Mouse (Mus musculus): ENCODE results near the gene Gm9887. TPM values are rescaled to one million over a fixed set of nuclear protein-coding genes. Genes with fewer than 3 reads are reported as not detected.

Gene Gm9887
- polyA plus RNA-seq, 1 experiment, result not detected

DNA sequence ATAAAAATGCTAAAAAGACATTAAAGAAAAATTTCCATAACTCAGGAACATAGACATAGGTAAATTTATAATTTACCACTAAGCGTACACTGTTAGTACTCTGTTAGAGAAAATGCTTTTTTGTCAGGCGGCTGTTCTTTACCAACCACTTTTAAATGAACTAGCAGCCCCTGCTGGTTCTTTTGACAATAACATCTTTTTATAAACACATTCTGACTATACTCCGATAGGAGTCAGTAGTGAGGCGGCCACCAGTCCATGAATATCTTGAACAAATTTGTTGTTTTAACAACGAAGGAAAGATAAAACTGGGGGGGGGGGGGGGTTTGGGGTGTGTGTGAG lies 11.6 kb downstream of the Gm9887 start:
- Histone ChIP-seq H3K9ac (ENCODE audit: low read depth, poor library complexity, severe bottlenecking) (no peak overlapping the region), H3K27me3 (ENCODE audit: control insufficient read depth, insufficient read depth, low read length, poor library complexity, severe bottlenecking) (no peaks in the 10 kb centered on the region), H3K9me3 (replicated peaks; ENCODE audit: control insufficient read depth, insufficient read depth, low read length, poor library complexity, severe bottlenecking) (no peaks in the 10 kb centered on the region), H3K4me3 (ENCODE audit: low read depth, low read length) (no peak overlapping the region), H3K4me1 (ENCODE audit: control insufficient read depth, insufficient read depth, low read length) (no peaks in the 10 kb centered on the region), H3K27ac (ENCODE audit: insufficient read depth, low read length) (no peak overlapping the region), H3K36me3 (ENCODE audit: control insufficient read depth, insufficient read depth, low read length, poor library complexity, severe bottlenecking) (no peaks in the 10 kb centered on the region)
- no peak for TF ChIP-seq CTCF (IDR thresholded peaks at IDR 0.05; ENCODE audit: low read depth, low read length)
- no peak for TF ChIP-seq POLR2A (IDR thresholded peaks at IDR 0.05; ENCODE audit: insufficient read depth, low read length)

DNA sequence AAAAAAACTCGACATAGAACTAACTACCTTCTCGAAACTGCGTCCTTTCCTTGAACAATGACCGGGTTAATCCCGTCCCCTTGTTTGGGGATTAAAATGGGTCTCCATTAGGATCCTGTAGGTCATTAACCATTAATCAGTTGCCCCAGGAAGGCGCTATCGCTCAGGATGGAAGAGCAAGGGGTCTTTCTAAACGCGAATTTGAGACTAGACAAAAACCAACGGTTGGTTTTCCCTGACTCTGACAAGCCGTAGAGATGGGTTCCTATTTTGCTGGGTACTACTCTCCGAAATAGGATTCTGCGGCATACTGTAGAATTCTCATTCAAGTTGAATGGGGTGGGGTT lies 15.0 kb downstream of the Gm9887 start:
- H3K9me3 ChIP-seq (replicated peaks; ENCODE audit: control insufficient read depth, insufficient read depth, low read length, poor library complexity, severe bottlenecking), result no peaks in the 10 kb centered on the region
- no peak overlapping the region for H3K27ac ChIP-seq (ENCODE audit: insufficient read depth, low read length)
- H3K9ac ChIP-seq (ENCODE audit: low read depth, poor library complexity, severe bottlenecking), result peak overlapping the region; percentile 96
- no peaks in the 10 kb centered on the region for H3K4me1 ChIP-seq (ENCODE audit: control insufficient read depth, insufficient read depth, low read length)
- peak overlapping the region; percentile 99 for H3K4me3 ChIP-seq (ENCODE audit: low read depth, low read length)
- H3K36me3 ChIP-seq (ENCODE audit: control insufficient read depth, insufficient read depth, low read length, poor library complexity, severe bottlenecking), result peaks cover 19% of the 10 kb centered on the region
- TF ChIP-seq CTCF (IDR thresholded peaks at IDR 0.05; ENCODE audit: low read depth, low read length) (no peak), POLR2A (IDR thresholded peaks at IDR 0.05; ENCODE audit: insufficient read depth, low read length) (no peak), EP300 (IDR thresholded peaks at IDR 0.05; ENCODE audit: insufficient read depth, low read depth, low read length) (no peak)
- no peaks in the 10 kb centered on the region for H3K27me3 ChIP-seq (ENCODE audit: control insufficient read depth, insufficient read depth, low read length, poor library complexity, severe bottlenecking)

DNA sequence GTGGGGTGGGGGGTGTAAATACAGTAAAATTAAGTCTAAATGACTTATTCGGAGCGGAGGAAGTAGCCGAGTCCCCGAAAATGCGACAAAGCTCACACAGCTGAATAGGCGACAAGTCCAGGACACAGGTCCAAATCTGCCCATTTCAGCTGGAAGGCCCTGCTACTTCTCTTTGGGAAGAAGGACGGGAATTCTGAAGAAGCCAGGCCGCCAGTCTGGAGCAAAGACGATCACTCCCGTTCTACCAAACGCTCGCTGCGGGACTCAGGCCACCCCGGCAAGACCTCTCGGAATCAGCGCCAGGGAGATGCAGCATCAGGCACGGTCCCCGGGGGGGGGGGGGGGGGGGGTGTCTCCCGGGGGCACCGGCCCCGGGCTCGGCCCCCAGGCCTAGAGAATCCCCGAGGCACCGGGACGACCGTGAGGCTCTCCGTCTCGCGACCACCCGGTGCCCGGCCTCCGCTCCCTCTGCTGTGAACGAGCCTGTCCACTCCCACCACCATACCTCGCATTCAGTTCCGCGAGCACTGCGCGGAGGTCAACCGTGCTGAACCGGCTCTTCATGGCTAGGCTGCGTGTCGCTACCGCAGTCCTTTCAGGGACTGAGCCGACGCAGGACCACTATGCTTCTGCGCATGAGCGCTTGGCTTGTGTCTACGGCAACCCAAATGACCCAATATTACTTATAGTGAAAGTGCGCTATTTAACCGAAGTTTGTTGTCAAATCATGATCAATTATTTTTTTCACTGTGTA lies 15.5 kb downstream of the Gm9887 start, which contains the start of gene Nemf:
Gene Nemf, minus strand, starts transcription at position 620 of the 754 bp plus-strand sequence.
- Histone ChIP-seq H3K27ac (ENCODE audit: insufficient read depth, low read length) (no peak within 1 kb of the TSS), H3K9me3 (replicated peaks; ENCODE audit: control insufficient read depth, insufficient read depth, low read length, poor library complexity, severe bottlenecking) (no peaks in the 10 kb centered on the region), H3K36me3 (ENCODE audit: control insufficient read depth, insufficient read depth, low read length, poor library complexity, severe bottlenecking) (peaks cover 20% of the 10 kb centered on the region), H3K4me3 (ENCODE audit: low read depth, low read length) (peak within 1 kb of the TSS; percentile 99), H3K27me3 (ENCODE audit: control insufficient read depth, insufficient read depth, low read length, poor library complexity, severe bottlenecking) (no peaks in the 10 kb centered on the region), H3K4me1 (ENCODE audit: control insufficient read depth, insufficient read depth, low read length) (no peaks in the 10 kb centered on the region), H3K9ac (ENCODE audit: low read depth, poor library complexity, severe bottlenecking) (peak within 1 kb of the TSS; percentile 96)
- TF ChIP-seq POLR2A (IDR thresholded peaks at IDR 0.05; ENCODE audit: insufficient read depth, low read length) (peak; percentile 93), CTCF (IDR thresholded peaks at IDR 0.05; ENCODE audit: low read depth, low read length) (no peak), EP300 (IDR thresholded peaks at IDR 0.05; ENCODE audit: insufficient read depth, low read depth, low read length) (no peak)

DNA sequence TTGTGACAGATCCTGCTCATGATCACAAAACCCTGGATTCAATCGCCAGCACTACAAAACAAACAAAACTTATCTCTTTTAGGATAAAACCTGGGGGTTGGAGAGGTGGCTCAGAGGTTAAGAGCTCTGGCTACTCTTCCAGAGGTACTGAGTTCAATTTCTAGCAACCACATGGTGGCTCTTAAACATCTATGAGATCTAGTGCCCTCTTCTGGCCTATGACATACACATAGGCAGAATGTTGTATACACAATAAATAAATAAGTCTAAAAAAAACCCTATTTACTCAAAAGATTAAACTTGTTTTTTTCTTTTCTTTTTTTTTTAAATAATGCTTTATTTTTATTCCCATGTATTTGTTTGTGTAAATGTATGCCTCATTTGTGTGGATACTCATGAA lies 20.6 kb downstream of the Gm9887 start:
- TF ChIP-seq EP300 (IDR thresholded peaks at IDR 0.05; ENCODE audit: insufficient read depth, low read depth, low read length), result no peak
- no peak for TF ChIP-seq CTCF (IDR thresholded peaks at IDR 0.05; ENCODE audit: low read depth, low read length)
- Histone ChIP-seq H3K36me3 (ENCODE audit: control insufficient read depth, insufficient read depth, low read length, poor library complexity, severe bottlenecking) (peaks cover 48% of the 10 kb centered on the region), H3K9ac (ENCODE audit: low read depth, poor library complexity, severe bottlenecking) (no peak overlapping the region), H3K4me3 (ENCODE audit: low read depth, low read length) (no peak overlapping the region), H3K9me3 (replicated peaks; ENCODE audit: control insufficient read depth, insufficient read depth, low read length, poor library complexity, severe bottlenecking) (no peaks in the 10 kb centered on the region), H3K4me1 (ENCODE audit: control insufficient read depth, insufficient read depth, low read length) (no peaks in the 10 kb centered on the region), H3K27me3 (ENCODE audit: control insufficient read depth, insufficient read depth, low read length, poor library complexity, severe bottlenecking) (no peaks in the 10 kb centered on the region), H3K27ac (ENCODE audit: insufficient read depth, low read length) (no peak overlapping the region)

DNA sequence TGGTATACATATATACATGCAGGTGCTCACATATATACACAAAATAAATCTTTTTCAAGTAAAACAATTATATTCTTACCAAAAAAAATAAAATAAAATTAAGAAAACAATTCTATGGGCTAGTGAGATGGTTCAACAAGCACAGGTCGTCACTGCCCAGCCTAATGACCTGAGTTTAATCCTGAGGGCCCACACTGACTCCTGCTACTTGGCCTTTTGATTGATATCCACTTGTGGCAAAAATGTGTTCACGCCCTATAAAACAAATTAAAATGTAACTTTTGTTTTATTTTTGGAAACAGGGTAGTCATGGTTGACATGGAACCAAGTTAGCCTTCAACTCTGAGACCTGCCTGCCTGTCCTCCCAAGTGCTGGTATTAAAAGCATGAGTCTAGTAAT lies 22.3 kb downstream of the Gm9887 start:
- H3K4me3 ChIP-seq (ENCODE audit: low read depth, low read length), result no peak overlapping the region
- TF ChIP-seq CTCF (IDR thresholded peaks at IDR 0.05; ENCODE audit: low read depth, low read length) (no peak), POLR2A (IDR thresholded peaks at IDR 0.05; ENCODE audit: insufficient read depth, low read length) (no peak), EP300 (IDR thresholded peaks at IDR 0.05; ENCODE audit: insufficient read depth, low read depth, low read length) (no peak)
- H3K36me3 ChIP-seq (ENCODE audit: control insufficient read depth, insufficient read depth, low read length, poor library complexity, severe bottlenecking), result peaks cover 57% of the 10 kb centered on the region
- H3K27ac ChIP-seq (ENCODE audit: insufficient read depth, low read length), result no peak overlapping the region
- no peaks in the 10 kb centered on the region for H3K9me3 ChIP-seq (replicated peaks; ENCODE audit: control insufficient read depth, insufficient read depth, low read length, poor library complexity, severe bottlenecking)
- H3K27me3 ChIP-seq (ENCODE audit: control insufficient read depth, insufficient read depth, low read length, poor library complexity, severe bottlenecking), result no peaks in the 10 kb centered on the region
- no peak overlapping the region for H3K9ac ChIP-seq (ENCODE audit: low read depth, poor library complexity, severe bottlenecking)
- no peaks in the 10 kb centered on the region for H3K4me1 ChIP-seq (ENCODE audit: control insufficient read depth, insufficient read depth, low read length)

DNA sequence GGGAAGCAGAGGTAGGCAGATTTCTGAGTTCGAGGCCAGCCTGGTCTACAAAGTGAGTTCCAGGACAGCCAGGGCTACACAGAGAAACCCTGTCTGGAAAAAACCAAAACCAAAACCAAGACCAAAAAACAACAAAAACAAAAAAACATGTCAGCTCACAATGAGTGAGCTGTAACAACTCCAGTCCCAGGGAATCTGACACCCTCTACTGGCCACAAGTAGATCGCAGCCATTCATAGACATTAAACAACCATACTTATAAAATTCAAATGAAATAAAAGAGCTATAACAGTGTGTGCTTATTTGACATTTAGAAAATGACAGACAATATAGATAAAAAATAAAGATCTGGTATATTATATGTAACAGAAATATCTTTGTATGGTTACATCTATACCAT lies 38.7 kb downstream of the Gm9887 start:
- Histone ChIP-seq H3K4me1 (ENCODE audit: control insufficient read depth, insufficient read depth, low read length) (no peaks in the 10 kb centered on the region), H3K4me3 (ENCODE audit: low read depth, low read length) (no peak overlapping the region), H3K9me3 (replicated peaks; ENCODE audit: control insufficient read depth, insufficient read depth, low read length, poor library complexity, severe bottlenecking) (no peaks in the 10 kb centered on the region), H3K36me3 (ENCODE audit: control insufficient read depth, insufficient read depth, low read length, poor library complexity, severe bottlenecking) (peaks cover 46% of the 10 kb centered on the region), H3K9ac (ENCODE audit: low read depth, poor library complexity, severe bottlenecking) (no peak overlapping the region), H3K27ac (ENCODE audit: insufficient read depth, low read length) (no peak overlapping the region), H3K27me3 (ENCODE audit: control insufficient read depth, insufficient read depth, low read length, poor library complexity, severe bottlenecking) (no peaks in the 10 kb centered on the region)
- no peak for TF ChIP-seq EP300 (IDR thresholded peaks at IDR 0.05; ENCODE audit: insufficient read depth, low read depth, low read length)
- TF ChIP-seq CTCF (IDR thresholded peaks at IDR 0.05; ENCODE audit: low read depth, low read length), result no peak
- TF ChIP-seq POLR2A (IDR thresholded peaks at IDR 0.05; ENCODE audit: insufficient read depth, low read length), result no peak

All from ES-Bruce4 (cell line).